Mouse (Mus musculus) right cerebral cortex, postnatal 4 days (tissue): ENCODE measurements around the gene Asb10.
"Not testable (repeated sequence)": the region's sequence is repeated elsewhere in the genome, so short reads cannot be mapped to it uniquely, and the experiment has no call there.

Experiments used
- DNase-seq: peaks from one replicate; pipeline ENCODE4 v3.0.0-alpha.2; 2022

Gene Asb10

DNA sequence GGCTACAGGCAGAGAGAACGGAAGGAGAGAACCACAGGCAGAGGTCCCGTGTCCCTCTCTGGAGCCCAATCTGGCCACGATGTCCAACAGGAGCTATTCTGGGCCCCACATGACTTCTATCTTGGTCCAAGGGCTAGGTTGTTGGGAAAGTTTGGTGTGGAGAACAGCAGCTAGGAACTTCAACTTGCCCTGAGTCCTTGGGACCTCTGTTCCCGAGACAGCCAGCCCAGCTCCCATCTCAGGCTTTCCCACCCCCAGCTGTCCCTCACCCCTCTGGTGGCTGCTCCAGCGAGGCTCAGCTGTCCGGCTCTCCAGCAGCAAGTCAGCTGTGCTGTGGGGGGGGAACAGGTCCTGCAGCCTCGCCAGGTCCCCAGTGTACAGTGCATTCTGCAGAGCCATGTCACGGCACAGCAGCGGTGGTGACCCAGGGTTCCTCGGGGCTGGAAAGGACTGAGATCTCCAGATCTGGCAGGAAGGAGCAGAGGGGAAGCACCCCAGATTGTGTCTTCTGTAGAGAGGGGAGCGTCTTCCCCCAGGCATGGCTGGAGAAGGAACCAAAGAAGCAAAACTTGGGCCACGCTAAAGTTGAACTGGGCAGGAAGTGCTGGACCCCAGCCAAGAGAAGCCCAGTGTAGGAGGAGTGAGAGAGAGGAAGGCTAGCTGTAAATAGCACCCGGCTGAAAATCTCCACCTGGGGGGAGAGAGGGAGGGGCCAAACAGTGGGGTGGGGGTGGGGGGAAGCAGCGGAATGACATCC, at the start of gene Asb10:
Gene Asb10, minus strand, starts transcription at position 592 of the 757 bp plus-strand sequence.
- DNase-seq: no peak

DNA sequence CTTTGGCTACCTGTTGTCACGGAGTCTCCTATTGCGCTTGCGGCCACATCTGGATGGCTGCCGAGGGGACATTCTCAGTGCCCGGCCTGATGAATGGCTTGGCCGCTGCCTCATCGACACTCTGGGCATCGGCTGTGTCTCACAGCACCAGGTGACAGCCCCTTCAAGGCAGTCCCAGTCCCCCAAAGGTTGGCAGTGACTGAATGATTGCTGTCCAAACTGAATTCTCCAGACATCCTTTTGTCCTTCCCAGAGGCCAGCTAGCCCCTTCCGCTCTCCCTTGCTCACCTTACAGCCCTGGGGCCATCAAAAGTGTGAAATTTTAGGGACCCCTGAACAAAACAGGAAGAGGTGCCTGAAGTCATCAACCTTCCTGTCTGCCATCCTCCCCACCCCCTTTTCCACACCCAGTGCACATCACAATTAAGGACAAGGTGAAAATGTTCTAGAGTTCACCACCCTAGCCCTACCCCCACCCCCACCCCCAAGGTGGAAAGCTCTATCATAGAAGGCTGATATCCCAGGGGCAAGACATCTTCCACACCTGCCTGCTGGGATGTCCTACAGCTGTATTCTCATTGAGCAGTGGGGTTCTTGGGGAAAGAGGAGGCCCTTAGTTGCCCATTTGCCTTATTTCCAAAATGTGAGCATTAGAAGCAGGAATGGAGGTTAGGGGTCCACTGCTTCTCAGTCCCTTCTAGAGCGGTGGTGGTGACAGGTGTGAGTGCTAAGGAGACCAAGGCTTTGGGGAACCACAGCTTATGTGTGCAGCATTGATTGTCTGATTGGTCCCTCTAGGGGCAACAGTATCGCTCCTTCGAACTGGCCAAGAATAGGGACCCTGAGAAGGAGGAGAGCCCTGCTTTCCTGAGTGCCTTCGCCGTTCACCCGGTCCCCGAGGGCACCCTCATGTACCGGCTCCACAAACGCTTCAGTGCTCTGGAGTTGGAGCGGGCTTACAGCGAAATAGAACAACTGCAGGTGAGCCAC, 49.0 kb upstream of the Asb10 start:
- no peak for DNase-seq

DNA sequence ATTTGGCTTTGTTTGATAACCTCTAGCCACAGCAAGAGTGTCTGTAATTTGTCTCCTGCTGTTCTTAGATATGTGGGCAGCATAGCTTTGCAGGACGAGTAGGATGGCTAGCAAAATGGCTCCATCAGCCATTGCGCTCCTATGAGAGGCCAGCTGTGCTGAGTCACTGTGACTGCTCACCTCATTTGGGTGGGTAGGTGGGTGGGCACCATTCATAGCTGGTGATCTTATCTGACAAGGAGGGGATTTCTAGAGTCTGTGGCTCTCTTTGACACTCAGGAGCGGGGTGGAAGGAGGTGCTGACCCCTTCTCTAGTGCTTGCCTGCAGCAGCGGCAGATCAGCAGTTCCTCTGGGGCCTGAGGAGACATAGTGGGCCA, 46.4 kb upstream of the Asb10 start:
- no peak for DNase-seq

DNA sequence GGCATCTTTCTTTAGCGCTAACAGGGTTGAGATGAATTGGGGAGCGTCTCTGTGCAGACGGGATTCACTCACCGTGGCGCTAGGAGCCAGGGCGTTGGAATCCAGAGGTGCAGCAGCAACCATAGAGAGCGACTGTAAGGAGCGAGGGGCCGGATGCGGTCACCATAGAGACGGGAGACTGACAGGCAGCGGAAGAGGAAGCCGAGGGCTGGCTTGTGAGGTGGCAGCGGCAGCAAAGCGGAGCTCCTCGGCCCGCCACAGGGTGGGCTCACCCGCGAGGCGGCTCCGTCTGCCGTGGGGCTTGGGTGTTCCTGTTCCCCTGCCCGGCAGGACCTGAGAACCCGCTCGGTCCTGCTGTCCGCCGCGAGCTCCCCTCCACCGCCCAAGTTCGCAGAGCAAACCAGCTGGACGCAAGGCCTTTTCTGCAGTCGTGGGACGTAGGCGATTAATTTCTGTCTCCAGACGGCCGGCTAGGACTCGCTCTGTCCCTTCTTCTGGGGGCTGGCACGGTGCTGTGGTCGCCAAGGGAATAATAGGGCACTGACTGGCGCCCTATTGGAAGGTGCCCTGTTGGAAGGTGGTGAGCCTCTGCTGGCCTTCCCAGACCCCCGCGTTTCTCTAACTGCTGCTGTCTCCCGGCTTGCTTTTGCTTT, 45.9 kb upstream of the Asb10 start, which contains the start of gene Chpf2:
Gene Chpf2, plus strand, starts transcription at position 195 of the 653 bp plus-strand sequence.
- DNase-seq: peak; percentile 81

DNA sequence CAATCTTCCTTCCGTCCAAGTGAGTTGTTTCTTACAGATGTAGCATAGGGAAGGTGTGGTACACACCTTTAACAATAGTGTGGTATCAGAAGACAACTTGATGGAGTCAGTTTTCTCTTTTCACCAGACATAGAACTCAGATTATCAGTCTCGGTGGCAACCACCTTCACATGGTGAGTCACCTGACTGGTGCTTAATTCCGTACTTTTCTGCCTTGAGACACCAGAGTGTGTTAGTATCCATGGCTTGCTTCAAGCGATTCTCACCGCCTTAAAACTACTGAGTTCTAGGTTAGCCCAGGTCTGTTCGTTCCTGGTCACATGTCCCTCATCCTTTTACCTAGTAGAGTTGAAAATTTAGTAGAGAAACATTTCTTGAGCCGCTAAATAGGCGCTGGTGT, 45.3 kb upstream of the Asb10 start:
- DNase-seq: no peak

DNA sequence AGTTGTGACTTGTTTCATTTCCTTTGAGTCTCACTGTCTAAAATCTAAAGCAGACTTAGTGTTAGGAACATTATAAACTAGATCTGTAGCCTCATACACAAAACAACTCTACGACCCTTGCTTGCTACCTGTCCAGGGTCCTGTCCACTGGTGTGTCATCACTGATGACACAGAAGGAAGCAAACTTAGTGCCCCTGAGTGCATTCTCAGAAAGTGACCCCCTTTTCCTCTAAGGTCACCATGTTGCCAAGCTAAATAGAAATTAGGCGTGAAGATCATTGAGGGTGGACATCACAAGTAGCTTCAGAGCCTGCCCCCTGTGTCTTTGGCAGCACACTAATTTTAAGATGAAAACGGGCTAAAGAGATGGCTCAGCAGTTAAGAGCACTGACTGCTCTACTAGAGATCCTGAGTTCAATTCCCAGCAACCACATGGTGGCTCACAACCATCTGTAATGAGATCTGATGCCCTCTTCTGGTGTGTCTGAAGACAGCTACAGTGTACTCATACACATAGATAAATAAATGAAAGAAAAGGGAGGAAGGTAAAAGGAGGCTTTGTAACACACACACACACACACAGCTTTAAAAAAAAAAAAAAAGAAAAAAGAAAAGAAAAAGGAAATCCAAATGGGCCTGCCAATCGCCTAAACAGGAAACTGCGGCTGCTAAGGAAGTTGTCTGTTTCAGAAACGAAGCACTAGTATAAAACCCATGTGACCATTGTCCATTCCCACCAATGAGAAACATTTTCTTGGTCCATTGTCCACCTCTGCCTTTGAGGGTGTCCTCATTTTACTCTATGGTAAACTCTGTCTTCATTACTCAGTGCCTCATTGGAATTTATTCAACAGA, 37.6 kb upstream of the Asb10 start:
- DNase-seq: no peak

DNA sequence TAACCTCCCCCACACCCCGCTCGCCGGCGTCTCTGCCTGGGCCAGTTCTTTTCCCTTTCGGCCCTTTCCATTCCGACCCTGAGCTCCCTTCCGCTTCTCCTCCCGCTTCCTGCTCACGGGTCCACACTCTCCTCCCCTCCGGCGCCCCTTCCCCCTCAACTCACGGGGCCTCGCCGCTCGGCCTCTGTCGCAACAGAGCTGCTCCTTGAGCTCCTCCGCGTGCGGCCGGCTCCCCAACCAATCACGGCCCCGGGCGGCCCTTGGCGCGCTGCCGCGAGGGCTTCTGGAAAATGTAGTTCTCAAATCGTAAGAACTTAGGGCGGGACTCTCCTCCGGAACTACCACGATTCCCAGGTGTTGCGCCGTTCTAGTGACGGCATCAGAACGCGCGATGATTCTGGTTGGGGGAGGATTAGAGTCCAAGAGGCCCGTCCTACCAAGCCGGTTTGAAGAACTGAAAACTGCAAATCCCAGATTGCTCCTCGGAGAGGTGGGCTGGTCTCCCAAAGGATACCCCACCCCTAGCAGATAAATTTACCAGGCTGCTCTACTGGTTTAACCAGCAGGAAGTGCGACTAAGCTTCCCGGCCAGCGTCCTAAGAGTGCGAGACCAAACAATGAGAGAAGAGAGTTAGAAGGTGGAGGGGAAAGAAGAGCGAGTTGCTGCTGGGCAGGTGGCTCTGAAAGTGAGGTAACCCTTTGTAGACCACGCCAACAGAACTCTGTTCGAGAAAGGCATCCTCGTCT, 36.6 kb upstream of the Asb10 start, which contains the start of gene Abcf2:
Gene Abcf2, minus strand, starts transcription at position 285 of the 747 bp plus-strand sequence.
- peak; percentile 100 for DNase-seq

DNA sequence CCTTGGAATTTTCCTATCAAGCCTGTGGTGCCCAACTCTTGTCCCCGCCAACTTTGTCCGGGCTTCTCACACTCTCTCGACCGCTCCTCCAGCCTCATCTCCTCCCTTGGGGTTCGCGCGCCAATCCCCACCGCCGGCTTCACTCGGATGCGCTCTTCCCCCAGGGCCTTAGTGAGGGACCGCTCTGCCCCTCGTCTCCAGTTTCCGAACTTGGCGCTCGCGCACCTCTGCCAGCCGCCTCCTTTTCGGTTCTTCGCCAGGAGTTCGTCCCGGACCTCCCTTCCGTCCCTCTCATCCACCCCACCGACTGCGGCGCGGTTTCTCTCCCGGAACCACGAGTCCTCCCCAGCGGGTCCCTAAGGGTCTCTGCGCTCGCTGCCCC, 36.0 kb upstream of the Asb10 start:
- DNase-seq: no peak

DNA sequence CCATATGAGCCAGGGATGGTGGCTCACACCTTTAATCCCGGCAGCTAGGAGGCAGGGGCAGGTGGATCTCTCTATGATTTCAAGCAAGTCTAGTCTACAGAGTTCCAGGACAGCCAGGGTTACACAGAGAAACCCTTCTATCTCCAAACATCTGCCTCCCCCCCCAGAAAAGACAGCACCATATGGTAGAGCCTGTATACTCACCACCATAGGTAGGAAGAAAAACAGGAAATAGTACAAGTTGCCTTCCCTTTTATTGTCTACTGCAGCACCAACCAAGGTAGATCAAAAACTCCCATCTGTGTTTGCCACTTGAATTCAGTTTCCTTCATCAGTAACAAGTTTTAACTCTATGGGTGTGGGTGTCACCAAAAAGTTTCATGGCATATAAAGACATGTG, 35.2 kb upstream of the Asb10 start:
- DNase-seq: no peak

DNA sequence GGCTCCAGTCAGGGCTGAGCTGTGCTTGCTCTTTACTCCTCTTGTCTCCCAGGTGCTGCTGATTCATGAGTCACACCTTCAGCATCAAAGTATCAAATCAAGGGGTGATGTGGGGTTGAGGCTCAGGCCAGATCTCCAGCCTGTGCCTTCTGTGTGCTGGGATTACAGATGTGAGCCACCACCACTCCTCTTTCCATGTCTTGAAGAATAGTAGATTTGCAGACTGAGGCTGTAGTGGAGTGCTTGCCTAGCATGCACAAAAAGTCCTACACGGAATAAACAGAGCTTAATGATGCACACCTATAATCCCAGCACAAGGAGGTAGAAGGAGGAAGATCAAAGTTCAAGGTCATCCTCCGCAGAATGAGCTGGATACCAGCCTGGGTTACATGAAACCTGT, 15.9 kb upstream of the Asb10 start, which contains the start of gene 4931409K22Rik:
Gene 4931409K22Rik, minus strand, starts transcription at position 101 of the 400 bp plus-strand sequence.
- no peak for DNase-seq

DNA sequence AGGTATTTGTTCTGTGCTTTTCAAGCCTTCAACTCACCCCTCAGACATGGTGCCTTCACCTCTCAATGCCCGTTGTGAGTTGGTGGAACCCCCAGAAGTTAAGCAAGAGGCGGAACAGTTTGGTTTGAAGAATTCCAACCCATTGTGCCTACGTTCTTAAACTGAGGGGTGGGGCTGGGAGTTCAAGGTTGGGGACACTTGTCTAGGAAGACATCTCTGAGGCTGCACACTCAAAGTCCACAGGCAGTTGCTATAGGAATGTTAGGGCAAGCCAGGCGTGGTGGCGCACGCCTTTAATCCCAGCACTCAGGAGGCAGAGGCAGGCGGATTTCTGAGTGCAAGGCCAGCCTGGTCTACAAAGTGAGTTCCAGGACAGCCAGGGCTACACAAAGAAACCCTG, 14.6 kb upstream of the Asb10 start:
- not testable (repeated sequence) for DNase-seq

DNA sequence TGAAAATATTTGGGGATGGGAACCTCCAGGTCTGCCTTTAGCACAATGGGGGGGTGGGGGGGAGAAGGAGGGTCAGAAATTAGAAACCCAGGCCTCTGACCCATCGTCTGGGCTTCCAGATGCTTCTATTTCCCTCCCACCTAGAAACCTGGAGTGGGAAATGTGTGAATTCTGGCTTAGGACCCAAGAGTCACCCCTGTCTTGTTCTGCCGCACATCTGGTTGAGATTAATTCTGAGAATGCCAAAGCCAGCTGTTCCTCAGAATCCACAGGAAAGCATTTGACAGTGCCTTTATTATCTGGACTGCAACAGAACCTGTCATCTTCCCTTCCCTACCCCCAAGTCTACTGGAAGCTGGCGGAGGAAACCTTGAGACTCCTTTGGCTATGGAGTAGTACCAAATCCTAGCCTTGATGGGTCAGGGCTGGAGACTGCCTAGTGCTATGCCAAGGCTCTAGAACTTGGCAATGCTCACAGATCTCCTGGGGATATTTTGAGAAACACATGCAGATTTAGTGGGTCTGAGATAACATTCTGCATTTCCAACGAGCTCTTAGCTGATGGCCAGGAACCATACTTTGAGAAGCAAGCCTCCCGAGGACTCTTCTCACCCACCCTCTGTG, 13.0 kb upstream of the Asb10 start:
- DNase-seq: no peak

DNA sequence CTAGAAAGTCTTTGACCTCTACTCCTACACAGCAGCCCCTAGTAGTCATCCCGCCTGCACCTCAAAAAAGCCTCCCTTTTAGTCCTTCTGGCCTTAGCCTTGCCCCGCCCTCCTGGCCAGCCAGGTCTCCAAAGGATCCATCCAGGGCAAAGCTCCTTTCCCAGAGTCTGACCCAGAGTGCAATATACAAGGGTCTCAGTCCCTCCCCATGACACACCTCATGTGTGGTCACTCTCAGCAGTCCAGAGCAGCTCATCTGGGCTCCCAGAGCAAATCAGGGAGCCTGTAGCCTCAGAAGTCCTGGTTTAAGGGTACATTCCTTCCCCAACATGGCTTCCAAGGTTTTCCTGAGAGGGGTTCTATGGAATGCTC, 10.5 kb upstream of the Asb10 start:
- no peak for DNase-seq

DNA sequence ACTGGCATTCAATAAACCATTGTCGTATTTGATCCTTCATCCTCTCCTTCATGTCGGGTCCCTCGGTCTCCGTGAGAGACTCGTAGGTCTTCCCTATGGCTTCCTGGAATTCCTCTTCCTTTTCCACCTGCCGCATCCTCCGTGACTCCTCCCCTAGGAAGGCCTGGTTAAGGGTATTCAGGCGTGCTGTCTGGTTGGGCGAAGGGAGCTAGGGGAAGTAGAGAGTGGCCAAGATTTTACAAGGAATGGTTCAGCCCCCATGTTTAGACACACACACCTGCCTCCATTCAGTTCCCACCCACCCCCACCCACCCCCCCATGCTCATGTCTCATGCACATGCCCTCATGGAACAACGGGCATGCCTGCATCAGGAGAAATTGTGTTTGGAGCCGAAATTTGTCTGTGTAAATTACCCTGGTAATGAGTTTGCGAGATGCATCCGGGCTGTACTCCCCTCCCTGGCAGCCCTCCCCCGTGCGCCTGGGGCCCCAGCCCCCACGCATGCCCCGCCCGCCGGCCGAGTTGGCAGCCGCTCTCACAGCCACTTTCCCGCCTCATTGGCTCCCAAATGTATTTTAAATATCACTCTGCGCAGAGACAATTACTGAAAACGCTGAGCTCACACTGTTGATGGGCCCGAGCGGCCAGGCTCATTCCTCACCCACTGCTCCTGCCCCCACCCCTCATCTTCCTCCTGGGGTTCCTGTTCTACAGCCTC, 10.0 kb upstream of the Asb10 start:
- DNase-seq: peak; percentile 80

DNA sequence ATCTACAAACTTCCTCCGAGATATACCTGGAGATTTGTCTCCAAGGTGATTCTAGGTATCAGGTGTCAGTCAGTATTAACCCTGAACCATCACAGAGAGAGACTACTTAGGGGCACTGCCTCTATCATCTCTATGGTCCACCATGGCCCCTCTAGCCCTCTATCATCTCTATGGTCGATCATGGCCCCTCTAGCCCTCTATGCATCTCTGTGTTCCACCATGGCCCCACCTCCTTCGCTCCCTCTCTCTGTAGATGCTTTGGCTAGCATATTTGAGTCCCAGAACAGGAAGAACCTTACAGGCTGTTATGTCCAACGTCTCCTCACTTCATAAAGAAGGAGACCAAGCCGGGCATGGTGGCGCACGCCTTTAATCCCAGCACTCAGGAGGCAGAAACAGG, 1.9 kb upstream of the Asb10 start:
- no peak for DNase-seq

DNA sequence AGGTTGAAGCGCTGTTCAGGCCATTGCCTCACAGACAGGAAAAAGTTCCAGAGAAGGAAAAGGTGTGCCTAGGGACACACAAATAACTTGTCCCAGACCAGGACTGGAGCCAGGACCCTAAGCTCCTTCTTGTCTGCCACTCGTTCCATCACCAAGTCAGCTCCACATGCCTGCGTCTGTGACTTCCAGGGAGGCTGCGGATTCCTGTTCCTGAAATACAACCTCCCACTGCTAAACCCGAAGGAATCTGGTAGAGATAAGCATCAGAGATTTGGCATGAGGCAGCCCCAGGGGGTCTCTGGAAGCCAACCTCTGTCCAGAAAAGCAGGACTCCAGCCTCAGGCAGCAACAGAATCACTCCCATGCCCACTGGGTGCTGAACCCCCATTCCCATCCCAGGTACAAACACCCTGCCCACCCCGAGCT, 379 bp upstream of the Asb10 start:
- no peak for DNase-seq

DNA sequence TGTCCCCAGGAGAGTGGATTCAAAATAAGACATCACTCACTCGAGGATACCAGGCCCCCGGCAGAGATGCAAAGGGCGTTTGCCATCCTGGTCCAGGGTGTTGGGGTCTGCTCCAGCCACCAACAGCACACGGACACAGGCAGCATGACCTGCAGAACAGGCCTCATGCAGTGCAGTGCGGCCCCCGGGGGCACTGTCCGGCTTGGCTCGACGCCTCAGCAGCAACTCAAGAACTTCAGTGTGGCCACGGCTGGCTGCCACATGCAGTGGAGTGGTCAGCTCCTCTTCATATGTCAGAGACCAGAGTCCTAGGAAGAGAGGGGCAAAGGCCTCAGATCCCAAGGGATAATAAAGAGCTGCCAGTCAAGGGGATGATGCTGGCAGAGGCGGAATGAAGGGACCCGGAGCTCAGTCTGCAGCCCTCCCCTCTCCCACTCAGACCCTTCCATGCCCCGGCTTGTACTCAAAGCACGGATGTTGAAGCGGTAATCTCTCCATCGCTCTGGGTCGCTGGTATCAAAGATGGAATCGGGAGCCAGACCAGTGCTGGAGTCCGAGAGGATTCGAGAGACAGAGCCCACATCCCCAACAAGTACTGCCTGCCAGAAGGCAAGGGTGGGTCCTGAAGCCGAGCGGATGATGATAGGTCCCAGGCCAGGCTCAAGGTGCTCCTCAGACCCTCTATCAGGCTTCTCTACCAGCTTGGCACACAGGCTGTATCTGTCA, 1.0 kb downstream of the Asb10 start:
- no peak for DNase-seq

DNA sequence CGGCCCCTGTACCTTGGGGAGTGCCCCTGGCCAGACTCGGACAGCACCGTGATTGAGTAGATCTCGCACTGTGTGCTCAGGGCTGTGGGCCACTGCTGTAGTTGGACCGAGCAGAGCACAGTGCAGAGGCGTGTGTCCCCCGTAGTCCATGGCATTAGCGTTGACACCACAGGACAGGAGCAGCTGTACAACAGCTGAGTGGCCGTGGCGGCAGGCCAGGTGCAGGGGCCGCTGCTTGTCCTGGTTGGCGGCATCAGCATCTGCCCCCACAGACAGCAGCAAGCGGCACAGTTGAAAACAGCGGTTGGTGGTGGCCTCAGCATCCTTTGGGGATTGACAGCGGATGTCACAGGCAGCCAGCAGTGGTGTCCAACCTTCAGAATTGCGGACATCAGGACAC, 3.2 kb downstream of the Asb10 start:
- DNase-seq: no peak

DNA sequence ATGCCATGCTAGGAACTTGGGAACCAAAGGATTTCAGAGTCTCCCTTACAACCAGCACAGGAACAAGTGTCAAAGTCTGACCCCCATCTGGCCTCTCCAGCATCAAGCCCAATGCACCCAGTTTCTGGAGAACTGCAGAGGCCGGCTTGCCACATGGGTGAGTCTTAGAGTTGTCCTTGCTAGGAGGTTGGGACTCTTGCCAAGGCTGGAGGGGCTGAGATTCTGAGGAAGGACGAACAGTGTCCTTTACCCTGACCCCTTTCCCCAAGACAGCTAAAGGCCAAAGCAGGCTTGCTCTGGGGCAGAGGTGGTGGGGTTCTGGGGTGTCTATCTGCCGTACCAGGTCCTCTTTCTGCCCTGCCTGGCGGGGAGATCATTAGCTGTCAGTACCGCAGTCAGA, 4.3 kb downstream of the Asb10 start:
- DNase-seq: no peak

DNA sequence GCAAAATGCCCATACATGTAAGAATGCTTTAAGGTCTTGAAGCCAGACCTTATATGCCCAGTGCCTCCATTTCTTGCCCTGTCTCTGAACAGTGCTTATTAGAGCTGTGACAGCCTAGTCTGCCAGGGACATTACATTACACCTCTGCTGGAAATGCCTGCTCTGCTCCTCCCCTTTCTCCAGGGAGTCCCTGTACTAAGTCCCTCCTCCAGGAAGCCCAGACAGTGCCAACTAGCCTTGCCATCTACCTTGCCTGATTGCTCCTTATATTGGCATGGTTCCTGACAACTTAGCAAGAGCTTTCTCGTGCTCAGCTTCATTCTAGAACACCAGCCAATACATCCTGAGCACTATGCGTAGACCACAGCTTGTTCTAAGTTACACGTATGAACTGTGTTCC, 5.0 kb downstream of the Asb10 start:
- no peak for DNase-seq
